ENCODE assay signal across 16 mouse cellular contexts in genomic region chr10:108395647-108396046, GRCm38 (mm10).
"Had no signal": no experiment of that assay in that cellular context is flagged by ENCODE, and none has a peak within 500 bp of the region (broad histone marks: within the 10 kb centered on the region; RNA-seq: fewer than 3 reads in every experiment).

No protein-coding gene starts in this region.

- H3K27ac ChIP-seq: limb, embryonic 12.5 days; liver, embryonic 13.5 days; lung, embryonic 15.5 days; macrophage; neural tube, embryonic 13.5 days had no signal

- ATAC-seq: inflammation-experienced regulatory T-cells, adult 6 months; intestine, postnatal 0 days; liver, postnatal 0 days had no signal

- H3K9ac ChIP-seq: limb, embryonic 12.5 days; liver, embryonic 13.5 days; liver, postnatal 0 days; lung, embryonic 15.5 days; neural tube, embryonic 13.5 days had no signal

- H3K4me2 ChIP-seq: limb, embryonic 12.5 days; liver, embryonic 13.5 days; lung, embryonic 15.5 days; neural tube, embryonic 13.5 days had no signal

- H3K36me3 ChIP-seq: limb, embryonic 12.5 days; liver, embryonic 13.5 days; lung, embryonic 15.5 days; neural tube, embryonic 13.5 days had no signal

- H3K4me3 ChIP-seq: limb, embryonic 12.5 days; liver, embryonic 13.5 days; lung, embryonic 15.5 days; neural tube, embryonic 13.5 days had no signal

- H3K4me1 ChIP-seq: limb, embryonic 12.5 days; liver, embryonic 13.5 days; neural tube, embryonic 13.5 days had no signal

- H3K27me3 ChIP-seq: limb, embryonic 12.5 days; liver, embryonic 13.5 days; lung, embryonic 15.5 days; neural tube, embryonic 13.5 days had no signal

- DNase-seq: kidney, adult 8-10 months; kidney, postnatal 25 days; liver; liver, postnatal 0 days; lung, postnatal 14 days; midbrain, embryonic 14.5 days; retina, postnatal 1 day; thymus, adult 18-20 months; thymus, postnatal 14 days had no signal

- H3K9me3 ChIP-seq: limb, embryonic 12.5 days; liver, embryonic 13.5 days; lung, embryonic 15.5 days; neural tube, embryonic 13.5 days had no signal
